In the genomic region with DNA sequence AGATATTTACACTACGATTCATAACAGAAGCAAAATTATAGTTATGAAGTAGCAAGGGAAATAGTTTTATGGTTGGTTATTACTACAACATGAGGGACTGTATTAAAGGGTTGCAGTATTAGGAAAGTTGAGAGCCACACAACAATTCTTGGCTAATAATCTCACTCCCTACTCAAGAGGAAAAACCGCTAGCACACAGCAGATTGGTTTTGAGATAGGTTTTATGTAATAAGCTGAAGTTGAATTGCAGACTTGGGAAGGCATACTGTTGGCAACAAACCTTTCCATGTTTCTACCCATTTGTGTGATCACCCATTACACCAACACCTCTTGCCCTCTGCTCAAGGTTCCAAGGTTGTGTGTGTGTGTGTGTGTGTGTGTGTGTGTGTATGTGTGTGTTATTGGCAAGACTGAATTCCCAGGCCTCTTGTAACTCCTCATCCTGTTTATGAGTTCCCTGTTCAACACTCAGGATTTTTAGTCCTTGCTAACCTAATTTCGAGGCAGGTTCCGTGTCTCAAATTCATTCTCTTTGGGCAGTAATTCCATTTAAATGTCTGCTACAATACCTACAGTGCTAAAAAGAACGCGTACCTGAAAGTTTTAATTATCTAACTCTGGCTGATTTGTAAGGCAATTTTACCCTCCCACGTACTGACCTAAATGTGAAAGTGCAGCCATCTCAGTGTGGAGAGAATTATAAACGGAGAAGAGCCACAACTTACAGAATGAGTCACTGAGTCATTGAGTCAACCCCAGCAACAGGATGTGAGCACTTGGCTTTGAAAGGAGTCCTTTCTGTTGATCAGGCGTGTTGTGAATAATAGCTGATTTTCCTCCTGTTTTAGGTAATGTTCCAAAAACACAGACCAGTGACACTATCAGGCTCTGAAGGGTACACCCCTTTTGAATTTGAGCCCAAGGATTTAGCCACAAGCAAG, we compare ENCODE assay signal across 16 mouse cellular contexts.
DNase-seq lines count a peak whose midpoint lies in the region; ATAC-seq and TF ChIP-seq lines count a peak whose summit lies in the region.
"Had no signal": no experiment of that assay in that cellular context is flagged by ENCODE, and none has a peak within 500 bp of the region (broad histone marks: within the 10 kb centered on the region; RNA-seq: fewer than 3 reads in every experiment).

No protein-coding gene starts in this region.

- no peak overlapping the region for H3K4me2 ChIP-seq in heart, embryonic 11.5 days
- H3K4me2 ChIP-seq: kidney, embryonic 15.5 days; liver, embryonic 13.5 days; midbrain, embryonic 15.5 days; neural tube, embryonic 12.5 days had no signal

- 59% methylated on average over 9 of the region's 9 CpGs for WGBS in heart, adult 2 months
- WGBS in heart, embryonic 11.5 days (ENCODE audit: insufficient replicate concordance), result 81% methylated on average over 9 of the region's 9 CpGs

- 0 out of 2 replicates have a peak overlapping the region, but pooled peaks have one; percentile 23 for H3K27ac ChIP-seq in heart, adult 2 months
- H3K27ac ChIP-seq in heart, embryonic 11.5 days (ENCODE audit: low read depth, low read length), result no peak overlapping the region
- H3K27ac ChIP-seq: kidney, embryonic 15.5 days; liver, embryonic 13.5 days; midbrain, embryonic 15.5 days; neural tube, embryonic 12.5 days had no signal

- peaks cover 3% of the 10 kb centered on the region for H3K4me1 ChIP-seq in heart, adult 2 months (ENCODE audit: control insufficient read depth, insufficient read depth, low read length)
- peaks cover 12% of the 10 kb centered on the region for H3K4me1 ChIP-seq in heart, embryonic 11.5 days (ENCODE audit: control insufficient read depth, insufficient read depth, low read length)
- H3K4me1 ChIP-seq: kidney, embryonic 15.5 days; liver, embryonic 13.5 days; midbrain, embryonic 15.5 days; neural tube, embryonic 12.5 days had no signal

- H3K79me2 ChIP-seq in heart, adult 2 months (replicated peaks; ENCODE audit: control insufficient read depth, insufficient read depth, low read length), result no peaks in the 10 kb centered on the region

- ATAC-seq in heart, embryonic 11.5 days (replicated peaks; ENCODE audit: insufficient number of reproducible peaks, low FRiP score, low TSS enrichment), result no peak
- ATAC-seq: midbrain, embryonic 15.5 days had no signal

- DNase-seq in heart, adult 2 months, result no peak
- DNase-seq in 416B (ENCODE audit: low read depth) (peak; percentile 87), NIH3T3 (ENCODE audit: low read depth) (peak; percentile 49)
- peak; percentile 89 for DNase-seq in induced T-regulatory cell, adult 2 months (ENCODE audit: low read depth)
- no peak for DNase-seq in lung, postnatal 36 days
- no peak for DNase-seq in adrenal gland, adult 2 months
- no peak for DNase-seq in cerebellum, adult 8-10 months
- DNase-seq: cerebellum, adult 11-12 months; heart, postnatal 4 days; left cerebral cortex, postnatal 4 days; liver, embryonic 13.5 days; lung, postnatal 10 days had no signal

- no peak for TF ChIP-seq CTCF in heart, adult 2 months (IDR thresholded peaks at IDR 0.05)

- no peak for TF ChIP-seq EP300 in heart, adult 2 months (IDR thresholded peaks at IDR 0.05; ENCODE audit: insufficient read depth, low read depth, low read length)

- H3K9me3 ChIP-seq in heart, embryonic 11.5 days (replicated peaks; ENCODE audit: control insufficient read depth, low read length), result no peaks in the 10 kb centered on the region
- H3K9me3 ChIP-seq: kidney, embryonic 15.5 days; liver, embryonic 13.5 days; midbrain, embryonic 15.5 days; neural tube, embryonic 12.5 days had no signal

- no peak overlapping the region for H3K4me3 ChIP-seq in heart, adult 2 months
- no peak overlapping the region for H3K4me3 ChIP-seq in heart, embryonic 11.5 days (ENCODE audit: low read depth, low read length)
- H3K4me3 ChIP-seq: kidney, embryonic 15.5 days; liver, embryonic 13.5 days; midbrain, embryonic 15.5 days; neural tube, embryonic 12.5 days had no signal

- no peak overlapping the region for H3K9ac ChIP-seq in heart, adult 2 months (ENCODE audit: low read depth, low read length)
- H3K9ac ChIP-seq in heart, embryonic 11.5 days (ENCODE audit: low read depth, low read length), result no peak overlapping the region
- H3K9ac ChIP-seq: kidney, embryonic 15.5 days; liver, embryonic 13.5 days; midbrain, embryonic 15.5 days; neural tube, embryonic 12.5 days had no signal

- TF ChIP-seq POLR2A in heart, adult 2 months (IDR thresholded peaks at IDR 0.05; ENCODE audit: insufficient read depth, low read depth, low read length), result no peak

- H3K27me3 ChIP-seq in heart, adult 2 months (ENCODE audit: control insufficient read depth, insufficient read depth, low read length), result no peaks in the 10 kb centered on the region
- H3K27me3 ChIP-seq in heart, embryonic 11.5 days (ENCODE audit: control insufficient read depth, insufficient read depth, low read length), result no peaks in the 10 kb centered on the region
- H3K27me3 ChIP-seq: kidney, embryonic 15.5 days; liver, embryonic 13.5 days; midbrain, embryonic 15.5 days; neural tube, embryonic 12.5 days had no signal

- H3K36me3 ChIP-seq in heart, adult 2 months (ENCODE audit: control insufficient read depth, insufficient read depth, low read length), result no peaks in the 10 kb centered on the region
- H3K36me3 ChIP-seq in heart, embryonic 11.5 days (ENCODE audit: control insufficient read depth, insufficient read depth, low read length), result no peaks in the 10 kb centered on the region
- H3K36me3 ChIP-seq: liver, embryonic 13.5 days; midbrain, embryonic 15.5 days had no signal

- intact Hi-C loops in heart, adult 2 months (cut with DNase I), result no loop called here

Comparison
In these comparisons a context has a peak if more than half of its experiments do, and no peak if none do; other contexts are left out.
1. DNase-seq: peak in 416B (single experiment), NIH3T3 (single experiment) and induced T-regulatory cell, adult 2 months (single experiment); none in heart, adult 2 months (0 of 2), lung, postnatal 36 days (single experiment), adrenal gland, adult 2 months (single experiment) and cerebellum, adult 8-10 months (single experiment).